Mouse (Mus musculus): ENCODE results near the gene Bbof1.

The Bbof1 gene

DNA sequence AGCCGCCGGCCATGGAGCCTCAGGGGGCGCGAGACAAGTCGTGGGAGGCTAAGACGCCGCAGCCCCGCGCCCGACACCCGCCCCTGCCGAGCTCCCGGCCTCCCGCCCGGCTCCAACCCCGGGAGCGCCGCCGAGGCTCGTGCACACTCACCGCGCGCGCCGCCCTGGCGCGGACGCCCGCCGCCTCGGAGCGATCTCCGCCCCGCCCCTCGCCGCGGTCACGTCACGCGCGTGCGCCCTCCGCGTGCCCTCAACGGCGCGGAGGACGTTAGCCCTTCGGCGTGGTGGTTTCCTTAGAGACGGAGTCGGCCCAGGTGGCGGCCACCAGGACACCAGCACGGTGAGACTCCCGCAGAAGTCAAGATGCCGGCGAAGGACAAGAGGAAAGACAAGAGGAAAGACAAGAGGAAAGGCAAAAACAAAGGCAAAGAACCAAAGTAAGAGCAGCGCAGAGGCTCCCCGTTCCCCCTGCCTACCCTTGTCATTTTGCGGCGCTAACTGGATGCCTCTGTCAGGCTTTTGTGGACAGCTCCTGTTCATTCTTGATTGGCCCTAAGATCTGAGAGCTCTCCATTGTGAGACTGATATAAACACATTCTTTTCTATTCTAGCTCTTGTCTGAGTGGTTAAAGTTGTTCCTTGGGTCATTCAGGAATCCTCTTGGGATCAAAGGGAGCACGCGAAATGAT, at the start of gene Bbof1, which contains the start of gene Entpd5:
Gene Bbof1 (plus strand): TSS at position 253 of the 689 bp plus-strand sequence.
Gene Entpd5 (minus strand): TSS at position 211 of the 689 bp plus-strand sequence.
- DNase-seq (ENCODE audit: low spot score): peak; percentile 75

DNA sequence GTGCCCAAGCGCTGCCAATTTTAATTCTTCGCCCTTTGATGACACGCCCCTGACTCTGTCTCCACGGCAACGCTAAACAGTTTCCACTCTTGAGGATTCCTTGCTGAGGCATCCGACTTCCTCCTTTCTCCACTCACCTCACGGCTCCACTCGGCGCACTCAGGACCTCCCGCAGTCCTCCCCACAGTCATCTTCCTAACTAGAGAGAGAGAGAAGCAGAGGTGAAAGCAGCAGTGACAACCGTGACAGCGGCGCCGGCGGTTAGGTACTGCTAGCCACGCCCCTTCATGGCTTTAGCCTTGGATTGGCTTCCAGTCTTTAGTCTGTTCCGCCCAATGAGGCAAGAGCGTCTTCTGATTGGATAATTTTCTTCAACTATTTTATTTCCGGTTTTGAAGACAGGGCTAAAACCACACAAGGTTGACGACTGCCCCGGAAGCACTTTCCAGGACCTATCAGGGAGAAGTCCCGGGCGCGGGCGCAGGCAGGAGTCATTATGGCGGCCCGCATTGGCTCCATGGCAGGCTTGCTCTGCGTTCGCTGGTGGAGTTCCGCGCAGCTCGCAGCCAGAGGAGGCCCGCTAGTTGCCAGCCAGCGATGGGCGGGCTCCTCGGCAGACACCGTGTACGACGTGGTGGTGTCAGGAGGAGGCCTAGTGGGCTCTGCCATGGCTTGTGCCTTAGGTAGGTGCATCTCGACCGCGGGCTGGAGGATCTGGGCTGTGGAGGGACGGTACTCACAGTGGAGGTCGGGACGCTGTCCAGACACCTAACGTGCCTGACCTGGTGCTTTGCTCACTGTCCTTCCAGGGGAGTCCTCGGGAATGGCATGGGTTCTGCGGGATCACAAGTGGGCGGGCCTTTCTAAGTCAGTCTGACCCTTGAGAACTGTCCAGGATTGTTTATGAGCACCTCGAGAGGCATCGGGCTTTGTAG, 47.0 kb upstream of the Bbof1 start, which contains the start of the genes Coq6 and Fam161b:
Gene Coq6 (plus strand): TSS at position 103 of the 935 bp plus-strand sequence.
Gene Fam161b (minus strand): TSS at position 279 of the 935 bp plus-strand sequence.
- peak; percentile 97 for DNase-seq (ENCODE audit: low spot score)

DNA sequence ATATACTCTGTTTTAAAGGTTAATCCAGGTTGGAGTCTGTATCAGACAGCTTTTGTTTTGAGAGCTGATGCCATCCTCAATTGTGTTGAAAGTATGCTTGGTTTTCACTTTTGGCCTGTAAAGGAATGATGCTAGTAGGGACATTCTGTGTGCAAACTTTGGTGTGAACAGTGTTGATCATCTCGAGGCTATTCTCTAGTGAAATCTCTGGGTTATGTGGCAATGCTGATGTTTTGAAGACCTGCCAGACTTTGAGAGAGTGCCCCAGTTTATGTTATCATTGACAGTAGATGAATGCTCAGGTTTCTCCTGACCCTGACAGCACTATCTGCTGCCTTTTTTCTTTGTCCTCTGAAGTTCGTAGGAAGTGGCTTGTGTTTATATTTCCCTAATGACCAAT, 46.0 kb upstream of the Bbof1 start:
- no peak for DNase-seq (ENCODE audit: low spot score)

DNA sequence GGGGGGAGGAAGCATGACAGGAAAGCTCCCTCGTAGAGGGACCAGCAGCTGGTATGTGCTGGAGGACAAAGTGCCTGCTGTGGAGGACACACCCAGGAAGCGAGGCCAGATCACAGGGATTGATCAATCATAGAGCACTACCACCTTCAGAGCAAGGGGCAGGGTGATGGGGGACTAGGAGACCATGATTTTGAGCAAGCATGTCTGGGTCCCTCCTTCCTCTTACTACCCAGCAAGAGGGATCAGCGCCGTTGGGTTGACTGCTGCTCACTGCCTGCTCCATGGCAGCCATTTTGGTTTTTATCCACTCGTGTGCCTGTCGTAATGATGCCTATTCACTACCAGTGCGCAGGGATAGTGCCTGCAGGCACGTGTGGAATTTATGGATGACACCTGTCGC, 44.6 kb upstream of the Bbof1 start:
- DNase-seq (ENCODE audit: low spot score): no peak

DNA sequence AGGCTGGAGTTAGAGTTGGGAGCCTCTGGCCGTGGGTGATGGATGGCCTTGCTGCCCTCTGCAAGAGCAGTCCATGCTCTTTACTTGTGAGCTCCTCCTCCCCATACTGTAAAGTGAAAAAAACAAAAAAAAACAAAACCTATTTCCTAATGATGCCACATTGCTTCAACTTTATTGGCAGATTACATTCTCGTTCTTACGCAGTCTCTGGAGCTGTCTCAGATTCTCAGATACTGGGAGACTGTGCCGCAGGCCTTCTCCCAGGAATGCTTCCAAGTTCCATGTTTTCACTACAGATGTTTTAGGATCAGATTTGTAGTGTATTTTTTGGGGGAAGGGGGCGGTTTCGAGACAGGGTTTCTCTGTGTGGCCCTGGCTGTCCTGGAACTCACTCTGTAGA, 43.7 kb upstream of the Bbof1 start:
- DNase-seq (ENCODE audit: low spot score): no peak

DNA sequence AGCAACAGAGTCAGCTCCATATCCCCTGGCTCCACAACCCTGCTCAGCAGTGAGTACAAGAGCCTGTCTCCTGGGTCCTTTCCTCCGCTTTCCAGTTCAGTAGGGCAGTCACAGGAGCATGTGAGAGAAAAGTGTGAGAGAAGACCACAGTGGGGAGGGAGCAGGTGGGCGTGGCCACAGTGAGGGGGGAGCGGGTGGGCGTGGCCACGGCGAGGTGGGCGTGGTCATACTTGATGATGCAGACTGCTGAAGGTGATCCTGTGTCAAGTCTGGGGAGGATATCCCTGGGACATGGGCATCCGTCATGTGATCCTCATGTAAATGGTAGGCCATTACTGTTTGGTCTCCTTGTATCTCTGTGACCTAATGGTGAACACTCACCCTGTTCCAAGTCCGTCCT, 41.9 kb upstream of the Bbof1 start:
- DNase-seq (ENCODE audit: low spot score): peak; percentile 39

DNA sequence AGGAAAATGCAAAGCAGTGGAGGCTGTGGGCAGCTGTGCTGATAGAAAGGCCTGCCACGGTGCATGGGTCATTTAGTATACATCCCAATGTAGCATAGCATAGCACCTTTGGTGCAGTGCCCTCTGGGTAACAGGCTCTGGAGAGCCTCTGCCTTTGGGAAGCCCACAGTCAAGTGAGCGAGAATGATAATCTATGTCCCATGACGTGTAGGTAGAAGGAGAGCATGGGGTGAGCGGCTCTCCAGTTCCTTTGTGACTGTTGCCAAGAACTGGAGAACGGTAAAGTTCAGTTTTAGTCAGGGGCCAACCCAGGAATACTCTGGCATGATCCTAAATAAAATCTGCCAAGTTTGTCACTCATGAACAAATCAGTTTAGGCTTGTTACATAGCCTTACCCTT, 37.2 kb upstream of the Bbof1 start:
- DNase-seq (ENCODE audit: low spot score): no peak

DNA sequence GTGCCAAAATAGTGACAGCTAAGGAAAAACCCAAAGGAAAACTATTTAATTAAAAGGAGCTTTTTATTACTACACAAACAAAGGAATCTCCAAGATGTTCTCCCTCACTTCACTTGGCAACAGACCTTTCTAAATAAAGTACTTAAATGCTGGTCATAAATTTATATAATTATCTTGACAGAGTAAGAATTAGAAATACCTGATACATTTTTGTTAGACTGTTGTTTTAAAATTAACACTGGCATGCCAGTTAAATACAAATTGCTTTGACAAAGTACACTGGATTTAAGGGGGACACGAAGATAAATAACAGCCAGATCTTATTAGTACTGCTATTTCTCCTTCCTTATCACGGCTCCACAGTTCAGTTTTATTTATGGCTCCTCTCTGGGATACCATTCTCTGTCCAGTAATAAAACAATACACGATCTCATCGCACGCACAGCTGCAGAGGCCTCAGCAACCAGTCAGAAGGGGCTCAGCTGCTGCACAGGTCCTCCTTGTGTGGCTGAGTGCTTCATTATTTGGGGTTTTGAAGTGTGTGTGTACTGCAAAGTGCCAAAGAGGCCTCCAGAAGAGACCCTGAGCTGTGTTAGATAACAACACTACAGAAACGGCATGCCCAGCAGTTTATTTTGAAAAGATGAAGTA, 34.9 kb upstream of the Bbof1 start:
- no peak for DNase-seq (ENCODE audit: low spot score)

DNA sequence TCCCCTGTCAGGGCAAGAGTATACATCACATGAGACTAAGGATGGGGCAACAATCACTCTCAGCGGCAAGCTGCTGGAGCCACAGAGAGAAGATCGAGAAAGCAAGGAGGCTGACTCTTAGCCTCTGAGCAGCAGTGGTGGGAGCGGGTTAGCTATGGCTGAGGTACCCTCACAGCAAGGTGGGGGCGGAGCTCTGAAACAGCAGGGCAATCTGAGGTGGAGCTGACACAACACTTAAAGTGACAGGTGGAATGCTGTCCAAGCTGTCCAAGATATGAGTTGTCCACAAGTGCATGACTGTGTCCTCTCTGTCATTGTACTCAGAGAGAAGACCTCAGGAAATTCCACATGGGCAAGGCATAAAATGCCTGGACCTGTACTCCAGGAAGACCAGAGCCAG, 26.5 kb upstream of the Bbof1 start:
- no peak for DNase-seq (ENCODE audit: low spot score)

DNA sequence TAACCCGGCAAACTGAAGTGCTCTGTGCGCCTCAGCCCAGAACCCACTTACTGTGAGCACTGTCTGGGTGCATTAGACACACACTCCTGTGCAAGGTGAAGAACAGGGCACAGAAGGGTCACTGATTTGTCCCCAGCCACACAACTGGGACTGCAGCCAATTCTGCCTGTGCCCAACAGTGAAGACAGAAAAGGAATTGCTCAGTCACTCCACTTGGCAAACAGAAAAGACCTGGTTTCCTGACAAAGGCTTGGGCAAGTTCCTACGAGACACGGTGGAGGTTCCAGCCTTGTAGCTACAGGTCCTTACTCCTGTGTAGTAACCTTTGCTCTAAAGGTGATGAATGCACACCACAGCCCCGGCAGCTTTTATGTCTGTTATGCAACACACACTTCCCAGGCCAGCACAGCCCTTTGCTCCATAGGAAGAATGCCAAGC, 24.2 kb upstream of the Bbof1 start:
- DNase-seq (ENCODE audit: low spot score): no peak

DNA sequence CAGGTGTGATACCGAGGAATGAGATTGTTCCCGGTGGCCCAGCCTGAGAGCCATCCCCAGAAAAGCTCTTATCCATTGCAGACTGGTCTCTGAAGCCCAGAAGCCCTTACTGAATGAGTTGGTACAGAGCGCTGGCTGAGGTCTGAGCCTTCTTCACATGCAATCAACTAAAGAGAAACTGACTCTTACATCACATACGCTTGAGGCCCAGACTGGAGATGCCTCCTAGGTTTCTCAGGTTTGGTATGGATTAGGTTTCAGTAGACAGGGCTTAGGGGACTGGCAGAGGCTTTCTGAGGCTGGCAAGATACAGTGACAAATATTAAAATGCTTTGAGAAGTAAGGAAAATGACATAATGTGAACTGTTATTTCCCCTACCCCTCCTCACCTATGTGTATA, 23.5 kb upstream of the Bbof1 start:
- DNase-seq (ENCODE audit: low spot score): no peak

DNA sequence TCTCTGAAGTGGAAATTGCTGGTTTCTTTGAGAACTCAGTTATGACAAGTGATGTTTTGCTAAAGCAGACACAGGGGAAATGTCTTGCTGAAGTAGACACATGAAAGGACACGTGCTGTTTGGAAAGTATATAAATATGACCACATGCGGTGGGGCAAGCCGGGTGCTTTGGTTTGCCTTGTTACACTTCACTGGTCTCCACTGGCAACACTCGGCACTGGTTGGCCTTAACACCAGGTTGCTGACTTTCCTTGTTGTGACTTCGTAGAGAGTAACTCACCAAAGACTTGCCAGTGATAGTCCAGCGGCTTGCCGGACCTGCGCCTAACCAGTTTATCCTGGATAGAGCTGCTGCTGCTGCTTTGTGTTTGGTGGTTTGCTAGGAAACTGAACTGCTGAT, 20.8 kb upstream of the Bbof1 start:
- no peak for DNase-seq (ENCODE audit: low spot score)

DNA sequence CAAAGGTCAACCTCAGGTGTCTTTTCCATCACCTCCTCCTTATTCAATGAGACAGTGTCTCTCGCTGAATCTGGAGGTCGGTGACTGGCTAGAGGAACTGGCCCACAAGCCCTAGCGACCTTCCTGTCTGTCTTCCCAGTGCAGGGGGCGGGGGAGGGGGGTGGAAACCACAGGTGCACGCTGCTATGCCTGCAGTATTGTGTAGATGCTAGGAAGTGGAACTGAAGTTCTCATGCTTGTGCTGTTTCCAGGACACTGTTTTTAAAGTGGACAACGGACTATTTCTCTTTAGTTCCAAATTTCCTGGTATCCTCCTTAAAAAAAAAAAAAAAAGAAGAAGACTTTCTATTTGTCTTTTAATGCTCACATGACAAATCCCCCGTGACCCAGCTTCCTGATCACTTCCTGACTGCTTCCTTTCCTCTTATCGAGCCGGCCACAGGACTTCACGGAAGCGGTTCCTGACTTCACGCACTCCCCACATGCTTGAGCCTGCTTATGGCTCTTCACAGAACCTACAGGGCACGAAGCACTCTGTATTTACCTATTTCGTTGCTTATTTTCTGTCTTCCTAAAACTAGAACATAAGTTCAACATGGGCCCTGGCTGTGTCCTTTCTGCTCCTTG, 20.0 kb upstream of the Bbof1 start:
- no peak for DNase-seq (ENCODE audit: low spot score)

DNA sequence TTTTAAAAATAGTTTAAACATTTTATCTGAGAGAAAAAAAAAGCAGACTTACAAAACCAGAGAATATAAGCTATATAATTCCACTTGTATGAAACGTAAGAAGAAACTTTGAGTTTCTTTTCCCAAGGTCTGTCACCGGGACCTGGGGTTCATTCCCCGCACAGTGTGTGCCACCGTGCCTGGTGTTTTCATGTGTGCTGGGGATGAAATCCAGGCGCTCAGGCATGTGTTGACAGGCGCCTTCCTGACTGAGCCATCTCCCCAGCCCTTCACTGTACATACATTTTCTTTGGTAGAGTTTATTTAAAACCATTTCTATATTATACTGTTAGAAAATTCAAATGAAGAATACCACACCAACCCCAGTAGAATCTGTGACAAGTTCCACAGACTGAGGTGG, 18.5 kb upstream of the Bbof1 start:
- no peak for DNase-seq (ENCODE audit: low spot score)

DNA sequence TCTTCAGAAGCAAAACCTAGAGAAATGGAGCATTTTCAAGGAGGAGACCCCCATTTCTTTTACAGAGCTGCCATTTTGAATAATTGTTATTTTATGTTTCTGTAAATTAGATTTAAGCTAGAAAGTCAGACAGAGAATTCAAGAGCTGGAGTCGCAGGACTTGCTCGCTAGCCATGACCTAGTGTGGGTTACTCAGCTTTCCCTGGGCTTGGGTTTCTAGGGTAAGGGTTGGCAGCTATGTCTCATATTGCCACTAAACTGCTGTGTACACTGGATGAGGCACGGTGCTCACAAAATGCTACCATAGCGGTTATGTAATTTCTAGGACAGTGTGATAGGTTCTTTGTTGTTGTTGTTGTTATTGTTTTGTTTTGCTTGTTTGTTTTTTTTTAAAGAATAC, 16.2 kb upstream of the Bbof1 start:
- DNase-seq (ENCODE audit: low spot score): no peak

DNA sequence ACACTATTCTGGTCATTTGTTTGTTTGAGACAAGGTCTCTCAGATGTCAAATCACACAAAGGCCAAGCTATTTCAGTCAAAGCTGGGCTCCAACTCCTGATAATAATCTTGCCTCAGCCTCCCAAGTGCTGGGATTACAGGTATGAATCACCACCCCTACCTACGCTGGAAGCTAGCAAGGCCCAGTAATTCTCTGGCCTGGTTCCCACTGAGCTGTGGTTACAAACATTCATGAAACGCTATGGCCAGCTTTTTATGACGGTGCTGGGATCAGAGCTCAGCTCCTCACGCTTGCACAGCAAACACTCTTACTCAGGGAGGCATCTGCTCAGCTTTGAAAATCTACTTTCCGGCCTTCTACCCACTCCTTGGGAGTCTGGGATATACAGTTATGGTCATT, 15.0 kb upstream of the Bbof1 start:
- no peak for DNase-seq (ENCODE audit: low spot score)

DNA sequence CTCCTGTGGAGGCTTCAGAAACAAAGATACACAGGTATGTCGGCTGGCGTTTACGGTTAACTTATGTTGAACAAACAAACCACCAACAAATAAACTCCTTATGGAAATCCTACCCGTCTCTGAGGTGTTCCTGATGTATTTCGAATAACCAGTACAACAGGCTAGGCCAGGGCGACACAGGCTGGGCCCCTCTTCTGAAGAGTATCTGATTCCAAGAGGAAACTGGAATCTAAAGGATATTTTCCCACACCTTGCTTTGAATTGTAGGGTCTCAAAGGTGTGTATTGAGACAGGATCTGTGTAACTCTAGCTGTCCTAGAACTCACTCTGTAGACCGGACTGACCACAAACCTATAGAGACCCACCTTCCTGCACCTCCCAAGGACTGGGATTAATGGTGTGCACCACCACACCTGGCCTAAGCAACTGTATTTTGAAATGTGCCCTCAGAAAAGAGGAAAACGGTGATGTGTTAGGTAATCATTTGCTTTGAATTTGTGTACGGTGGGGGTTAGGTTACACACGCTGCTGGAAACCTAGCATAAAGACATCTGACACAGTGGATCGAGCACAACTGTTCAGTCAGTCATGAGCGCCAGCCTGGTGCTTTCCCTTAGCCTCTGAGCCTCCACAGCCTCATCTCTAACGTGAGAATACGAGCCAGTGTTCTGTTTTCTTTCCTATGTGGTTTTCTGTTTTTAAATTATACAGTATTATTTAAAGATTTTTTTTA, 11.8 kb upstream of the Bbof1 start:
- DNase-seq (ENCODE audit: low spot score): no peak

DNA sequence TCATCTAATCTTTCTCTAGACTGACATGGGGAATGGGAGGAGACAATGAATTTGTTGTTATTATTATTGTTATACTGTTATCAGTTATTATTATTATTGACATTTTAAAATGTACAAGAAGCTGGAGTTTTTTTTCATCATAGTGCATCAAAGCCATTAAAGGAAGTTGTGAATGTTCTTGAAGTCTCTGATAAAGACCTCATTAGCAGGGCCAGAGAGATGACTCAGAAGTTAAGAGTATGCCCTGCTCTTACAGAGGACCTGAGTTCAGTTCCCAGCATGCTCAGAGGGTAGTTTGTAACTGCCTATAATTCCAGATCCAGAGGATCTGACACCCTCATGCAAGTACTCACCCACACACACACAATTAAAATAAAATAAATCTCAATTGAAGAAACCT, 11.2 kb upstream of the Bbof1 start:
- DNase-seq (ENCODE audit: low spot score): no peak

DNA sequence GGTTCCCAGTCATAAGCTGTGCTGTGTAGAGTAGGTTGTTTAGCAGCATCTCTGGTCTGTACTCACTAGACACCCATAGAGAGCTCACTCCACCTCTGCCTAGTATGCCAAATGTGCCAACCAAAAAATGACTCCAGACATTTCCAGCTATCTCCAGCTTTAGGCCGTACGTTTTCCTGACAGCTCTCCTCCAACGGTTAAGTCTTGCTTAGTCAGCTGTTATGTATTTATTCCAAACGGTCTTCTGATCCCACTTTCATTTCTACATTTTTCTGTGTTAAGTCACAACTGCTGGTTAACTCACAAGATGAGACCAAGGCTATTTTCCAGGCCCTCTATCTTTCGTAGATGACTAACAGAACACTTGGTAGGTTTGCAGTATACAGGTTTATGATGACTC, 10.2 kb upstream of the Bbof1 start:
- DNase-seq (ENCODE audit: low spot score): no peak

DNA sequence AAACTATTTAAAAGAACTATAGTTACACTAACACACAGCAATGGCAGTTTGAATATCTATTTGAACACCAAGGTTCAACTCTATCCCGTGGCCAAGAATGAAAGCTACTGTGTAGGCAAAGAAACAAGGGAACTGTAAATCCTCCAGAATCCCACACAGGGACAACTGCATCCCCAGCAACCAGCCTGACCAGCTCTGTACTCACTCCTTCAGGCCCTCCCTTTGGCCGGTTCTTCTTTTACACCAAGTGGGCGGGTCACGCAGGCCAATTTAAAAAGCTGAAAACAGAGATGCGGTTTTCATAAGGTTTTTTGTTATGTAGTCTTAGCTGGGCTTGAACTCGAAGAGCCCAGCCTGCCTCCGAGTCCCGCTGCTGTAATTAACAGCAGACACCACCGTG, 9.7 kb upstream of the Bbof1 start:
- no peak for DNase-seq (ENCODE audit: low spot score)

DNA sequence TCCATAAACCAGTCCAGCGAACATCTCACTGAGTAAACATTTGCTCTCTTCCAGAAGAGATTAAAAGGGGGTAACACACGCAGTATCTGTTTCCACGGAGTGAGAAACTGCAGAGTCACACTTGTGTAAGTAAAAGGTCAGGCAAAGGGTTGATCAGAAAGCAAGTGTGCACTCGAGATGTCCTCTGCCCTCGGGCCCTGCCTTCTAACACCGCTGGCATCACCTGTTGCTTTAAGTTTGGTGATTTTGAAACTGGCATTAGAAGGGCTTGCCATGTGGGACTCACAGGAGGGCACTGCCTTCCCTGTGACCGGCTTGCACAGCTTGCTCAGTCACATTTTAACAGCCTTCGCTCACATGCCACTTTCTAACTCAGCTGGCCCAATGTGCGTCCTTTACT, 9.2 kb upstream of the Bbof1 start:
- DNase-seq (ENCODE audit: low spot score): no peak

All from c-Kit-positive CD71-positive TER-119-positive erythroid progenitor cells, embryonic 14.5 days (primary cell).